Mouse (Mus musculus) splenic B cell, adult 2 months (primary cell): ENCODE results near the gene Rps15.

ENCODE experiments used
- DNase-seq: peaks from one replicate; pipeline ENCODE4 v3.0.0-alpha.2; 2011; ENCODE audit warnings: low read depth, low spot score
- H3K27me3 ChIP-seq: 2 replicates; pipeline ENCODE4 v1.6.1; 2012; ENCODE audit warnings: mild to moderate bottlenecking, low read length, moderate library complexity, mixed read lengths; ENCODE audit not compliant: control insufficient read depth, poor library complexity, insufficient read depth, severe bottlenecking
- H3K36me3 ChIP-seq: 2 replicates; pipeline ENCODE4 v1.6.1; 2012; ENCODE audit warnings: mild to moderate bottlenecking, low read length, moderate library complexity, mixed read lengths; ENCODE audit not compliant: control insufficient read depth, poor library complexity, insufficient read depth, severe bottlenecking

The Rps15 gene

GRCm38 (mm10) chr10:80312586-80313504 lies 20.6 kb downstream of the Rps15 start:
- no peak for DNase-seq
- no peaks in the 10 kb centered on the region; the same call in 1 of the 2 replicates for H3K36me3 ChIP-seq

GRCm38 (mm10) chr10:80313627-80314201 lies 21.5 kb downstream of the Rps15 start:
- DNase-seq: peak; percentile 67
- H3K36me3 ChIP-seq: no peaks in the 10 kb centered on the region; the same call in 1 of the 2 replicates
- no peaks in the 10 kb centered on the region for H3K27me3 ChIP-seq

More at GRCm38 (mm10) chr10:80312586-80313504, 20.6 kb downstream of the Rps15 start:
- H3K27me3 ChIP-seq: no peaks in the 10 kb centered on the region

GRCm38 (mm10) chr10:80314494-80315001 lies 22.3 kb downstream of the Rps15 start:
- Histone ChIP-seq H3K36me3 (no peaks in the 10 kb centered on the region; the same call in 1 of the 2 replicates), H3K27me3 (no peaks in the 10 kb centered on the region)
- DNase-seq: no peak

GRCm38 (mm10) chr10:80315315-80315714 lies 23.1 kb downstream of the Rps15 start:
- Histone ChIP-seq H3K36me3 (no peaks in the 10 kb centered on the region; the same call in 1 of the 2 replicates), H3K27me3 (no peaks in the 10 kb centered on the region)
- DNase-seq: no peak

GRCm38 (mm10) chr10:80316359-80316781 lies 24.1 kb downstream of the Rps15 start:
- no peak for DNase-seq
- Histone ChIP-seq H3K36me3 (no peaks in the 10 kb centered on the region; the same call in 1 of the 2 replicates), H3K27me3 (no peaks in the 10 kb centered on the region)

GRCm38 (mm10) chr10:80317011-80317410 lies 24.8 kb downstream of the Rps15 start:
- no peak for DNase-seq
- Histone ChIP-seq H3K27me3 (no peaks in the 10 kb centered on the region), H3K36me3 (no peaks in the 10 kb centered on the region; the same call in 1 of the 2 replicates)

- DNase-seq: peak; percentile 91
- H3K27me3 ChIP-seq: no peaks in the 10 kb centered on the region
- no peaks in the 10 kb centered on the region; the same call in 1 of the 2 replicates for H3K36me3 ChIP-seq
Measured at GRCm38 (mm10) chr10:80320340-80320760, 28.1 kb downstream of the Rps15 start, which contains the start of gene 2310011J03Rik. TSS of gene 2310011J03Rik (minus strand) at chr10:80320537.

GRCm38 (mm10) chr10:80321014-80321669 lies 28.9 kb downstream of the Rps15 start:
- Histone ChIP-seq H3K27me3 (no peaks in the 10 kb centered on the region), H3K36me3 (no peaks in the 10 kb centered on the region; the same call in 1 of the 2 replicates)
- no peak for DNase-seq

GRCm38 (mm10) chr10:80321670-80322581 lies 29.7 kb downstream of the Rps15 start:
- Histone ChIP-seq H3K36me3 (no peaks in the 10 kb centered on the region; the same call in 1 of the 2 replicates), H3K27me3 (no peaks in the 10 kb centered on the region)
- DNase-seq: no peak

- DNase-seq: peak; percentile 56
- no peaks in the 10 kb centered on the region for H3K27me3 ChIP-seq
Measured at GRCm38 (mm10) chr10:80322811-80323211, 30.6 kb downstream of the Rps15 start.

GRCm38 (mm10) chr10:80323261-80324119 lies 31.2 kb downstream of the Rps15 start:
- peak; percentile 80 for DNase-seq
- no peaks in the 10 kb centered on the region for H3K36me3 ChIP-seq
- no peaks in the 10 kb centered on the region for H3K27me3 ChIP-seq

More at GRCm38 (mm10) chr10:80322811-80323211, 30.6 kb downstream of the Rps15 start:
- H3K36me3 ChIP-seq: no peaks in the 10 kb centered on the region

- no peaks in the 10 kb centered on the region for H3K27me3 ChIP-seq
- no peaks in the 10 kb centered on the region for H3K36me3 ChIP-seq
- DNase-seq: no peak
Measured at GRCm38 (mm10) chr10:80324120-80325037, 32.1 kb downstream of the Rps15 start.
